Comparison of ENCODE assay signal across 8 mouse cellular contexts in genomic region chr2:165885225-165885950, GRCm38 (mm10). TPM values are rescaled to one million over a fixed set of nuclear protein-coding genes. Genes with fewer than 3 reads are reported as not detected.
DNase-seq lines count a peak whose midpoint lies in the region; ATAC-seq and TF ChIP-seq lines count a peak whose summit lies in the region.

No protein-coding gene starts in this region.

- H3K27ac ChIP-seq in forebrain, embryonic 11.5 days (ENCODE audit: low read depth, low read length), result peak overlapping the region; percentile 100
- peak overlapping the region; percentile 100 for H3K27ac ChIP-seq in lung, embryonic 15.5 days

- peak; percentile 62 for ATAC-seq in G1E (ENCODE audit: extremely low read depth, insufficient number of reproducible peaks, low FRiP score, poor library complexity, severe bottlenecking)
- ATAC-seq in forebrain, embryonic 11.5 days (replicated peaks; ENCODE audit: low FRiP score), result no peak
- ATAC-seq in lung, embryonic 15.5 days (ENCODE audit: borderline replicate concordance, extremely low read depth, low FRiP score, low TSS enrichment), result peak; percentile 9; the same call in 1 of the 2 replicates

- peak overlapping the region; percentile 54; the same call in 1 of the 2 replicates for H3K4me3 ChIP-seq in G1E (ENCODE audit: low read depth, low read length)
- H3K4me3 ChIP-seq in forebrain, embryonic 11.5 days (ENCODE audit: low read depth, low read length), result no peak overlapping the region
- H3K4me3 ChIP-seq in lung, embryonic 15.5 days, result no peak overlapping the region

- 0 out of 2 replicates have a peak, but pooled peaks have one; percentile 16 for TF ChIP-seq POLR2A in brain, embryonic 14.5 days (IDR thresholded peaks at IDR 0.05; ENCODE audit: borderline replicate concordance, extremely low read depth, insufficient read depth, insufficient read length, poor library complexity, severe bottlenecking)

- peak; percentile 81 for DNase-seq in G1E (ENCODE audit: low spot score)
- peak; percentile 89 for DNase-seq in brain, embryonic 14.5 days (ENCODE audit: low read depth)
- DNase-seq in forebrain, embryonic 11.5 days (ENCODE audit: low spot score), result peak; percentile 73
- peak; percentile 67 to 77 for DNase-seq in heart, postnatal 36 days
- peak; percentile 60 to 73 for DNase-seq in layer of hippocampus, adult 18-20 months (ENCODE audit: low spot score in 2 of 2)
- DNase-seq in retina, embryonic 14.5 days (ENCODE audit: low spot score), result peak; percentile 67
- DNase-seq in thymus, postnatal 4 days, result peak; percentile 81

- TF ChIP-seq CTCF in G1E (IDR thresholded peaks at IDR 0.05; ENCODE audit: low read depth, low read length), result no peak
- no peak for TF ChIP-seq CTCF in brain, embryonic 14.5 days (IDR thresholded peaks at IDR 0.05; ENCODE audit: borderline replicate concordance, extremely low read depth, insufficient read depth, insufficient read length)

- intact Hi-C loops in heart, postnatal 36 days (cut with DNase I), result no loop called here

- peaks cover 24% of the 10 kb centered on the region for H3K36me3 ChIP-seq in G1E (replicated peaks)
- no peaks in the 10 kb centered on the region for H3K36me3 ChIP-seq in forebrain, embryonic 11.5 days (ENCODE audit: control insufficient read depth, insufficient read depth, low read length)
- no peaks in the 10 kb centered on the region for H3K36me3 ChIP-seq in lung, embryonic 15.5 days

- H3K9ac ChIP-seq in forebrain, embryonic 11.5 days (ENCODE audit: low read length), result peak overlapping the region; percentile 84
- H3K9ac ChIP-seq in lung, embryonic 15.5 days, result peak overlapping the region; percentile 53

- H3K9me3 ChIP-seq in G1E (replicated peaks), result no peaks in the 10 kb centered on the region
- no peaks in the 10 kb centered on the region for H3K9me3 ChIP-seq in forebrain, embryonic 11.5 days (ENCODE audit: control insufficient read depth, low read length)
- H3K9me3 ChIP-seq in lung, embryonic 15.5 days, result no peaks in the 10 kb centered on the region

- 6% methylated on average over 16 of the region's 17 CpGs for WGBS in forebrain, embryonic 11.5 days
- WGBS in lung, embryonic 15.5 days, result 6% methylated on average over 17 of the region's 17 CpGs

- no peaks in the 10 kb centered on the region for H3K27me3 ChIP-seq in G1E (ENCODE audit: insufficient read depth, low read length)
- no peaks in the 10 kb centered on the region for H3K27me3 ChIP-seq in forebrain, embryonic 11.5 days (ENCODE audit: control insufficient read depth, insufficient read depth, low read length)
- no peaks in the 10 kb centered on the region for H3K27me3 ChIP-seq in lung, embryonic 15.5 days

- H3K4me2 ChIP-seq in forebrain, embryonic 11.5 days (ENCODE audit: low read depth, low read length, severe bottlenecking), result peak overlapping the region; percentile 72; the same call in 1 of the 2 replicates
- peak overlapping the region; percentile 64 for H3K4me2 ChIP-seq in lung, embryonic 15.5 days

- peaks cover 94% of the 10 kb centered on the region for H3K4me1 ChIP-seq in G1E (ENCODE audit: insufficient read depth, low read depth, low read length)
- H3K4me1 ChIP-seq in forebrain, embryonic 11.5 days (replicated peaks; ENCODE audit: control insufficient read depth, insufficient read depth, low read length), result peaks cover 77% of the 10 kb centered on the region
- peaks cover 88% of the 10 kb centered on the region for H3K4me1 ChIP-seq in lung, embryonic 15.5 days

RNA-seq across cellular contexts. Expression of gene Zmynd8, which starts 13.4 kb away (rescaled TPM):
- total RNA-seq in G1E (2014; fragmentation: Nextera tagmentation), result 144 and 153 TPM in 2 replicates
- 42.5 and 54.5 TPM in 2 replicates for total RNA-seq in G1E (2017)
- polyA plus RNA-seq in G1E (2012), result 69.5 and 82.4 TPM in 2 replicates
- polyA plus RNA-seq in brain, embryonic 14.5 days (2012; rRNA removed), result 49.7 and 75.8 TPM in 2 replicates
- 54.3 and 61.5 TPM in 2 replicates for polyA plus RNA-seq in forebrain, embryonic 11.5 days (2014; fragmentation: Nextera tagmentation; extraction: Ambion mirVana)
- total RNA-seq in heart, postnatal 36 days (2021), result 10 to 100 TPM; 46.5 to 48.0 TPM
- 100 to 1,000 TPM; 148 to 149 TPM for total RNA-seq in layer of hippocampus, adult 18-20 months (2021)
- 44.7 and 46.0 TPM in 2 replicates for polyA plus RNA-seq in lung, embryonic 15.5 days (2015; fragmentation: Nextera tagmentation; extraction: Ambion mirVana)
